Mouse (Mus musculus) erythroblast, adult 5-6 weeks (primary cell): ENCODE data around the gene Sfn. TPM values are rescaled to one million over a fixed set of nuclear protein-coding genes. Genes with fewer than 3 reads are reported as not detected.

Experiments
- total RNA-seq, 2 experiments: library from RNA; stranded (forward) in 1 of 2; stranded (reverse) in 1 of 2; fragments of 150-400 nt in 1 of 2; fragments of 200-764, 138-1000 nt in 1 of 2; gene quantifications; 2 replicates each; pipeline versions ENCODE4 v1.2.3 to v1.2.4; 2015 to 2017; ENCODE audit warnings: low replicate concordance in 2 of 2

The Sfn gene
- total RNA-seq, 2 experiments from 2014 or later = 1.5 TPM; not detected in 1

Other genes with a start within 250 kb of the Sfn start
- gene Wdtc1, start 248.7 kb downstream of the Sfn start, total RNA-seq (2015; ENCODE audit: low replicate concordance) = 8.6 and 9.6 TPM in 2 replicates
- gene Wdtc1, start 248.7 kb downstream of the Sfn start, total RNA-seq (2017; ENCODE audit: low replicate concordance) = 8.4 and 18.3 TPM in 2 replicates
- 6.5 and 9.8 TPM in 2 replicates for gene Slc9a1, start 232.5 kb downstream of the Sfn start, total RNA-seq (2015; ENCODE audit: low replicate concordance)
- 5.9 and 8.3 TPM in 2 replicates for gene Slc9a1, start 232.5 kb downstream of the Sfn start, total RNA-seq (2017; ENCODE audit: low replicate concordance)
- gene Tent5b, start 122.0 kb downstream of the Sfn start, total RNA-seq (2015; ENCODE audit: low replicate concordance) = not detected in 2 replicates
- not detected in 2 replicates for gene Tent5b, start 122.0 kb downstream of the Sfn start, total RNA-seq (2017; ENCODE audit: low replicate concordance)
- gene Trnp1, start 103.6 kb downstream of the Sfn start, total RNA-seq (2015; ENCODE audit: low replicate concordance) = not detected in 2 replicates
- gene Trnp1, start 103.6 kb downstream of the Sfn start, total RNA-seq (2017; ENCODE audit: low replicate concordance) = not detected in 2 replicates
- gene Kdf1, start 83.2 kb downstream of the Sfn start, total RNA-seq (2015; ENCODE audit: low replicate concordance) = not detected in 2 replicates
- gene Kdf1, start 83.2 kb downstream of the Sfn start, total RNA-seq (2017; ENCODE audit: low replicate concordance) = not detected in 2 replicates
- gene Nudc, start 56.2 kb downstream of the Sfn start, total RNA-seq (2015; ENCODE audit: low replicate concordance) = 31.5 and 51.8 TPM in 2 replicates
- 35.4 and 80.4 TPM in 2 replicates for gene Nudc, start 56.2 kb downstream of the Sfn start, total RNA-seq (2017; ENCODE audit: low replicate concordance)
- gene Nr0b2, start 48.8 kb downstream of the Sfn start, total RNA-seq (2015; ENCODE audit: low replicate concordance) = not detected in 2 replicates
- gene Nr0b2, start 48.8 kb downstream of the Sfn start, total RNA-seq (2017; ENCODE audit: low replicate concordance) = not detected in 2 replicates
- gene Gpatch3, start 27.4 kb downstream of the Sfn start, total RNA-seq (2015; ENCODE audit: low replicate concordance) = 0.84 TPM in 1 of 2 replicates, not detected in the other
- gene Gpatch3, start 27.4 kb downstream of the Sfn start, total RNA-seq (2017; ENCODE audit: low replicate concordance) = 9.7 and 26.5 TPM in 2 replicates
- gene Gpn2, start 17.8 kb downstream of the Sfn start, total RNA-seq (2015; ENCODE audit: low replicate concordance) = 1.7 and 3.1 TPM in 2 replicates
- 1.3 and 11.2 TPM in 2 replicates for gene Gpn2, start 17.8 kb downstream of the Sfn start, total RNA-seq (2017; ENCODE audit: low replicate concordance)
- gene Zdhhc18, start 48.0 kb upstream of the Sfn start, total RNA-seq (2015; ENCODE audit: low replicate concordance) = 4.4 and 8.8 TPM in 2 replicates
- 3.8 and 8.8 TPM in 2 replicates for gene Zdhhc18, start 48.0 kb upstream of the Sfn start, total RNA-seq (2017; ENCODE audit: low replicate concordance)
- gene Pigv, start 70.5 kb upstream of the Sfn start, total RNA-seq (2015; ENCODE audit: low replicate concordance) = 0.84 and 8.1 TPM in 2 replicates
- 1.1 and 1.7 TPM in 2 replicates for gene Pigv, start 70.5 kb upstream of the Sfn start, total RNA-seq (2017; ENCODE audit: low replicate concordance)
- gene Arid1a, start 154.6 kb upstream of the Sfn start, total RNA-seq (2015; ENCODE audit: low replicate concordance) = 31.1 and 41.2 TPM in 2 replicates
- gene Arid1a, start 154.6 kb upstream of the Sfn start, total RNA-seq (2017; ENCODE audit: low replicate concordance) = 21.9 and 27.2 TPM in 2 replicates